Mouse (Mus musculus): ENCODE measurements around the gene Cilp. TPM values are rescaled to one million over a fixed set of nuclear protein-coding genes. Genes with fewer than 3 reads are reported as not detected.

The Cilp gene
- polyA plus RNA-seq, 1 experiment = not detected

DNA sequence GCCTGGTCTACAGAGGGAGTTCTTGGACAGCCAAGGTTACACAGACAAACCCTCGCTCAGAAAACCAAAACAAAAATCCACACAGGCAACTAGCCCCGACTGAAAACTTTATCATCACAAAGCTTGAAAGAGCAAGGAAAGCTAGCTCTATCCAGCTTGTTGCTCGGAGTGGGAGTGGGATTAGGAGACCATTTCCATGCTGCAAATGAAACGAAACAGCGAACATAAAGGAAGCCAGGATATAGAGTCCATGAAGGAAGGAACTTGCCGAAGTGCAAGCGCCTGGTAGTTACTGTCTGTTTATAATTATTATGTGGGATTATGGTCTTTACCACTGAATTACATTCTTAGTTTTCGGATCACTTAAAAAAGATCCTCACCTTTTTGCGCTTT is 28.6 kb downstream of the Cilp start:
- TF ChIP-seq POLR2A (IDR thresholded peaks at IDR 0.05; ENCODE audit: borderline replicate concordance, control insufficient read depth, low read depth, low read length) = no peak
- no peak for TF ChIP-seq CTCF (IDR thresholded peaks at IDR 0.05; ENCODE audit: control insufficient read depth, insufficient read depth, low read length)
- no peaks in the 10 kb centered on the region for H3K4me1 ChIP-seq (ENCODE audit: control insufficient read depth, insufficient read depth, low read length)
- H3K27ac ChIP-seq (ENCODE audit: control insufficient read depth, insufficient read depth, low read depth, low read length, poor library complexity) = peak overlapping the region; percentile 29; the same call in 1 of the 2 replicates
- H3K4me3 ChIP-seq (replicated peaks; ENCODE audit: control insufficient read depth, low read depth, low read length) = peak overlapping the region; percentile 95
- under 1% methylated on average over 9 of the region's 9 CpGs for WGBS

DNA sequence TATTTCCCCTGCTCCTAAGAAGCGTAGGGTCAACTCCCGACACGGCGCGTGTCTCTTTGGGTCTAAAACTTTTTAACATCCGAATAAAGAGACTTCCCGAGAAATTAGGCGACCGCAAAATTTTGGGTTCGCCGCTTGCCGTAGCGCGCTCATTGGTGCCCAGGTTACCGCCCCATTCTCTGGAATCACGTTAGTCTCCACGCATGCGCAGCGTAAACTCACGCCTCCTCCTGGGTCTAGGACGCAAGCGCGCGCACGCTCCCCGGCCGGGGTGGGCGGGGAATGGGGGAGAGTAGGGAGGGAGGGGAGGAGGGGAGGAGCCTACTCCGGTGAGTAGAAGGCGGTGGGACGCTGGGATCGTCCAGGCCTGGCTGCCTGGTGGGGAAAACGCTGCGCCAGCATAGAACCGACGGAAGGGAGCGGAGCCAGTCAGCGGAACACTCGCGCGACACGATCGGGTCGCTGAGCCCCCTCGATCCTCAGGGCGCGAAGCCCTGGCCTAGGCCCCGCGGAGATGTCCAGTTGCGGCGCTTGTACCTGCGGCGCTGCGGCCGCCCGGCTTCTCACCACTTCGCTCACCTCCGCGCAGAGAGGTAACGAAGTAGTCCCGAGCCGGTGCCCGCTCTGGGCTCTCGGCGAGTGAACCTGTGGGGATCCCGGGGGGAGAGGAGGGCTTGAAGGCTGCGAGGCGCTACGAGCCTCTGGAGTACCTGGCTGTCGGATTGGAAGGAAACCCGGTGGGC is 29.2 kb downstream of the Cilp start, which contains the start of gene Clpx:
Gene Clpx (plus strand): TSS at position 288 of the 743 bp plus-strand sequence.
- WGBS = under 1% methylated on average over 71 of the region's 71 CpGs
- Histone ChIP-seq H3K4me3 (replicated peaks; ENCODE audit: control insufficient read depth, low read depth, low read length) (peak within 1 kb of the TSS; percentile 95), H3K27ac (ENCODE audit: control insufficient read depth, insufficient read depth, low read depth, low read length, poor library complexity) (peak within 1 kb of the TSS; percentile 66), H3K4me1 (ENCODE audit: control insufficient read depth, insufficient read depth, low read length) (no peaks in the 10 kb centered on the region)
- TF ChIP-seq CTCF (IDR thresholded peaks at IDR 0.05; ENCODE audit: control insufficient read depth, insufficient read depth, low read length) (no peak), POLR2A (IDR thresholded peaks at IDR 0.05; ENCODE audit: borderline replicate concordance, control insufficient read depth, low read depth, low read length) (peak; percentile 90)

- H3K4me3 ChIP-seq (replicated peaks; ENCODE audit: control insufficient read depth, low read depth, low read length) = peak overlapping the region; percentile 95
- WGBS = 1% methylated on average over 28 of the region's 28 CpGs
- no peaks in the 10 kb centered on the region for H3K4me1 ChIP-seq (ENCODE audit: control insufficient read depth, insufficient read depth, low read length)
- TF ChIP-seq POLR2A (IDR thresholded peaks at IDR 0.05; ENCODE audit: borderline replicate concordance, control insufficient read depth, low read depth, low read length) (0 out of 2 replicates have a peak, but pooled peaks have one; percentile 9), CTCF (IDR thresholded peaks at IDR 0.05; ENCODE audit: control insufficient read depth, insufficient read depth, low read length) (no peak)
- H3K27ac ChIP-seq (ENCODE audit: control insufficient read depth, insufficient read depth, low read depth, low read length, poor library complexity) = peak overlapping the region; percentile 66
These were observed 29.9 kb downstream of the Cilp start for GRCm38 (mm10) chr9:65294716-65295378.

DNA sequence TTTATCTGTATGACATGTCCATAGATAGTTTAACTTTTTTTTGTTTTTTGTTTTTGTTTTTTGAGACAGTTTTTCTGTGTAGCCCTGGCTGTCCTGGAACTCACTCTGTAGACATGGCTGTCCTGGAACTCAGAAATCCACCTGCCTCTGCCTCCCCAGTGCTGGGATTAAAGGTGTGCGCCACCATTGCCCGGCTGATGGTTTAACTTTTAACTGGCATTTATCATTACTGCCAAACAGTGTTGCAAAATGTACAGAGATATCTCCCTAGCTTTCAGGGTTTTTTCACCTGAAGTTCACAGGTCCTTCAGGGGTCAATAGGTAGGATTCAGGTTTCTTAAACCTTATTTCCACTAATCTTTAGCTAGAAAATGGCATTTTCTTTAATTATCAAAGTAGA is 32.1 kb downstream of the Cilp start:
- no peak overlapping the region for H3K4me3 ChIP-seq (replicated peaks; ENCODE audit: control insufficient read depth, low read depth, low read length)
- H3K27ac ChIP-seq (ENCODE audit: control insufficient read depth, insufficient read depth, low read depth, low read length, poor library complexity) = no peak overlapping the region
- H3K4me1 ChIP-seq (ENCODE audit: control insufficient read depth, insufficient read depth, low read length) = no peaks in the 10 kb centered on the region
- TF ChIP-seq CTCF (IDR thresholded peaks at IDR 0.05; ENCODE audit: control insufficient read depth, insufficient read depth, low read length) = no peak
- TF ChIP-seq POLR2A (IDR thresholded peaks at IDR 0.05; ENCODE audit: borderline replicate concordance, control insufficient read depth, low read depth, low read length) = no peak
- 85% methylated on average over 2 of the region's 2 CpGs for WGBS

DNA sequence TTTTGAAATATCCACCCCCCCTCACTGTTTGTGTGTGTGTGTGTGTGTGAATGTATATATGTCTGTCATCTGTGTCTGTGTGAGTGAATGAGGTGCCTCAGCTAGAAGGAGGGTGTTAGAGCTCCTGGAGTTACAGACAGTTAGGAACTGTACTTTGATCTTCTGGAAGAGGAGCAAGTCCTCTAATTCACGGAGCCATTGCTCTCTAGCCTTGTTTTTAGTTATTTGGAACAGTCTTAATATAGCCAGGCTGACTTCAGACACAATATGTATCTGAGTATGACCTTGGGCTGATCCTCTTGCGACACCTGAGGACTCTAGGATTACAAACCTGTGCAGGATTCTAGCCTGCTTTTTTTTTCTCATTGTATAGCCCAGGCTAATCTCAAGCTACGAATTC is 33.8 kb downstream of the Cilp start:
- no peak overlapping the region for H3K4me3 ChIP-seq (replicated peaks; ENCODE audit: control insufficient read depth, low read depth, low read length)
- no peak overlapping the region for H3K27ac ChIP-seq (ENCODE audit: control insufficient read depth, insufficient read depth, low read depth, low read length, poor library complexity)
- WGBS = 90% methylated on average over 3 of the region's 3 CpGs
- H3K4me1 ChIP-seq (ENCODE audit: control insufficient read depth, insufficient read depth, low read length) = no peaks in the 10 kb centered on the region
- TF ChIP-seq CTCF (IDR thresholded peaks at IDR 0.05; ENCODE audit: control insufficient read depth, insufficient read depth, low read length) (no peak), POLR2A (IDR thresholded peaks at IDR 0.05; ENCODE audit: borderline replicate concordance, control insufficient read depth, low read depth, low read length) (no peak)

GRCm38 (mm10) chr9:65299650-65300049 is 34.7 kb downstream of the Cilp start:
- no peak for TF ChIP-seq POLR2A (IDR thresholded peaks at IDR 0.05; ENCODE audit: borderline replicate concordance, control insufficient read depth, low read depth, low read length)
- no peak for TF ChIP-seq CTCF (IDR thresholded peaks at IDR 0.05; ENCODE audit: control insufficient read depth, insufficient read depth, low read length)
- 93% methylated on average over 7 of the region's 7 CpGs for WGBS
- Histone ChIP-seq H3K27ac (ENCODE audit: control insufficient read depth, insufficient read depth, low read depth, low read length, poor library complexity) (no peak overlapping the region), H3K4me3 (replicated peaks; ENCODE audit: control insufficient read depth, low read depth, low read length) (no peak overlapping the region), H3K4me1 (ENCODE audit: control insufficient read depth, insufficient read depth, low read length) (no peaks in the 10 kb centered on the region)

DNA sequence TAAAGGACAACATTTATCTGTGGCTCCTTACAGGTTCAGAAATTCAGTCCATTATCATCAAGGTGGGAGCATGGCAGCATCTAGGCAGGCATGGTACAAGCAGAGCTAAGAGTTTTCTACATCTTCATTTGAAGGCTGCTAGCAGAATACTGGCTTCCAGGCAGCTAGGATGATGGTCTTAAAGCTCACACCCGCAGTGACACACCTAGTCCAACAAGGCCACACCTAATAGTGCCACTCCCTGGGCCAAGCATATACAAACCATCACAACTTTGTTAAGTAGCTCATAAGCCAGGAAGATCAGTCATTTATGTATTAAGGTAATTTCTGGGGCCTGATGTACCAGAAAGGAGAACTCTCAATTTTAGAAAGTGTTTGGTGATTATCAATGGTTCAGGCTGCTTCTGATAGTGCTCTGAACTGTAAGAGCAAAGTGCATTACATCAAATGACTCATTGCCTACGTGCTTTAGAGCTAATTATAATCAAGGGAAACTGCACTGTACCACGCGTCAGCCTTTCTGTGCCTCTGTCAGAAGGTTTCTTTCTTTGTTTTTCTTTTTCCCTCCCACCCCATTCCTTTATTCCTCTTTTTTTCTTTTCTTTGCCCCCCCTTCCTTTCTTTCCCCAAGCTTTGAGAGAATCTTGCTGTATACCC is 37.5 kb downstream of the Cilp start:
- 92% methylated on average over 4 of the region's 4 CpGs for WGBS

DNA sequence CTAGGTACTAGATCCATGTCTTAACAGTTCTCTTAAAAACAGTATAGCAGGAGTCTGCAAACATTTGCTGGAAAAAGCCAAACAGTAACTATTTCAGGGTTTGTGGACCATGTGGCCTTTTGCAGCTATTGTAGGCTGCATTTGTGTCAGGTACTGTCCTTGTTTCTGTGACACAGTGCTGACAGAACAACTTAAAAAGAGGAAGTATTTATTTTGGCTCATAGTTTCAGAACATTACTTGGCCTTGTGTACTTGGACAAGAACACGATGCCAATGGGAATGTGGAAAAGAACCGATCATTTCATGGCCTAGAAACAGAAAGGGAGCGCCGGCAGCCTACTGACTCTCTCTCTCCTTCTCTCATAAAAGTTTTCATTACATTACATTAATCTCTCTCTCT is 38.6 kb downstream of the Cilp start:
- Histone ChIP-seq H3K27ac (ENCODE audit: control insufficient read depth, insufficient read depth, low read depth, low read length, poor library complexity) (no peak overlapping the region), H3K4me1 (ENCODE audit: control insufficient read depth, insufficient read depth, low read length) (no peaks in the 10 kb centered on the region)

More for the DNA sequence above, 37.5 kb downstream of the Cilp start:
- Histone ChIP-seq H3K4me1 (ENCODE audit: control insufficient read depth, insufficient read depth, low read length) (no peaks in the 10 kb centered on the region), H3K4me3 (replicated peaks; ENCODE audit: control insufficient read depth, low read depth, low read length) (no peak overlapping the region), H3K27ac (ENCODE audit: control insufficient read depth, insufficient read depth, low read depth, low read length, poor library complexity) (no peak overlapping the region)
- TF ChIP-seq POLR2A (IDR thresholded peaks at IDR 0.05; ENCODE audit: borderline replicate concordance, control insufficient read depth, low read depth, low read length) (no peak), CTCF (IDR thresholded peaks at IDR 0.05; ENCODE audit: control insufficient read depth, insufficient read depth, low read length) (no peak)

More for the DNA sequence above, 38.6 kb downstream of the Cilp start:
- 88% methylated on average over 4 of the region's 4 CpGs for WGBS
- TF ChIP-seq POLR2A (IDR thresholded peaks at IDR 0.05; ENCODE audit: borderline replicate concordance, control insufficient read depth, low read depth, low read length) (no peak), CTCF (IDR thresholded peaks at IDR 0.05; ENCODE audit: control insufficient read depth, insufficient read depth, low read length) (no peak)
- no peak overlapping the region for H3K4me3 ChIP-seq (replicated peaks; ENCODE audit: control insufficient read depth, low read depth, low read length)
